Mouse (Mus musculus) retina, adult 2 months (tissue): ENCODE measurements at regions not wholly inside any gene's neighbourhood (a gene's known extent, or its start where the extent isn't known, plus 50 kb on each side); places are given as distances from the start of the nearest gene placed in this dataset.

Source experiments
- DNase-seq: peaks from one replicate; pipeline ENCODE4 v3.0.0-alpha.2; 2012; ENCODE audit warnings: low read depth, low spot score

GRCm38 (mm10) chr6:148600934-148601333 is 156.7 kb upstream of the Tmtc1 start:
- DNase-seq, result no peak

- no peak for DNase-seq
Observed at GRCm38 (mm10) chr6:148599473-148599872, 155.3 kb upstream of the Tmtc1 start.

- DNase-seq, result no peak
Observed at GRCm38 (mm10) chr6:148598746-148599337, 154.7 kb upstream of the Tmtc1 start.

GRCm38 (mm10) chr6:148595009-148595770 is 151.0 kb upstream of the Tmtc1 start:
- no peak for DNase-seq

- no peak for DNase-seq
Observed at GRCm38 (mm10) chr6:148588971-148589370, 144.8 kb upstream of the Tmtc1 start.

- DNase-seq, result no peak
Observed at GRCm38 (mm10) chr6:148586439-148587321, 142.5 kb upstream of the Tmtc1 start.

- DNase-seq, result no peak
Observed at GRCm38 (mm10) chr6:148584126-148584525, 139.9 kb upstream of the Tmtc1 start.

- no peak for DNase-seq
Observed at GRCm38 (mm10) chr6:148578281-148578680, 134.1 kb upstream of the Tmtc1 start.

- no peak for DNase-seq
Observed at GRCm38 (mm10) chr6:148577663-148578062, 133.5 kb upstream of the Tmtc1 start.

GRCm38 (mm10) chr6:148574742-148575453 is 130.7 kb upstream of the Tmtc1 start:
- DNase-seq, result no peak

- no peak for DNase-seq
Observed at GRCm38 (mm10) chr6:148572201-148572600, 128.0 kb upstream of the Tmtc1 start.

GRCm38 (mm10) chr6:148571651-148572050 is 127.5 kb upstream of the Tmtc1 start:
- DNase-seq, result no peak

GRCm38 (mm10) chr6:148564146-148564545 is 120.0 kb upstream of the Tmtc1 start:
- no peak for DNase-seq

GRCm38 (mm10) chr6:148562206-148562708 is 118.1 kb upstream of the Tmtc1 start:
- DNase-seq, result no peak

GRCm38 (mm10) chr6:148556484-148556871 is 112.3 kb upstream of the Tmtc1 start:
- no peak for DNase-seq

- DNase-seq, result no peak
Observed at GRCm38 (mm10) chr6:148555651-148556483, 111.7 kb upstream of the Tmtc1 start.

- DNase-seq, result no peak
Observed at GRCm38 (mm10) chr6:148554463-148554862, 110.3 kb upstream of the Tmtc1 start.

GRCm38 (mm10) chr6:148553616-148554015 is 109.4 kb upstream of the Tmtc1 start:
- DNase-seq, result no peak

GRCm38 (mm10) chr6:148551097-148551496 is 106.9 kb upstream of the Tmtc1 start:
- no peak for DNase-seq

- DNase-seq, result no peak
Observed at GRCm38 (mm10) chr6:148548138-148548778, 104.1 kb upstream of the Tmtc1 start.
